8 mouse cellular contexts compared by ENCODE assay signal in genomic region chr2:153350552-153351181, GRCm38 (mm10). TPM values are rescaled to one million over a fixed set of nuclear protein-coding genes. Genes with fewer than 3 reads are reported as not detected.
A peak's percentile ranks its signal among the peaks of the same experiment; 100 is the strongest.
DNase-seq lines count a peak whose midpoint lies in the region; ATAC-seq and TF ChIP-seq lines count a peak whose summit lies in the region.

No protein-coding gene starts in this region.

- peak overlapping the region; percentile 8; the same call in 1 of the 2 replicates for H3K4me3 ChIP-seq in heart, adult 2 months
- H3K4me3 ChIP-seq in lung, embryonic 16.5 days (ENCODE audit: low read length) = peak overlapping the region; percentile 8; the same call in 1 of the 2 replicates

- H3K4me2 ChIP-seq in lung, embryonic 16.5 days (ENCODE audit: low read depth, low read length) = peak overlapping the region; percentile 45

- H3K4me1 ChIP-seq in heart, adult 2 months (ENCODE audit: control insufficient read depth, insufficient read depth, low read length) = peaks cover 12% of the 10 kb centered on the region
- peaks cover 31% of the 10 kb centered on the region for H3K4me1 ChIP-seq in lung, embryonic 16.5 days (replicated peaks; ENCODE audit: control insufficient read depth, insufficient read depth, low read length)

- no peaks in the 10 kb centered on the region for H3K9me3 ChIP-seq in lung, embryonic 16.5 days (ENCODE audit: control insufficient read depth, low read length)

- no peak for TF ChIP-seq POLR2A in heart, adult 2 months (IDR thresholded peaks at IDR 0.05; ENCODE audit: insufficient read depth, low read depth, low read length)

- H3K79me2 ChIP-seq in heart, adult 2 months (replicated peaks; ENCODE audit: control insufficient read depth, insufficient read depth, low read length) = no peaks in the 10 kb centered on the region; the same call in none of the 2 replicates

- peak; percentile 86 for ATAC-seq in granulocyte monocyte progenitor cell, adult 5-6 weeks (replicated peaks; ENCODE audit: poor library complexity, severe bottlenecking)
- ATAC-seq in lung, embryonic 16.5 days (ENCODE audit: low read depth) = no peak

- peak overlapping the region; percentile 71 for H3K27ac ChIP-seq in heart, adult 2 months
- peak overlapping the region; percentile 80 for H3K27ac ChIP-seq in lung, embryonic 16.5 days (ENCODE audit: low read length)

- H3K36me3 ChIP-seq in heart, adult 2 months (ENCODE audit: control insufficient read depth, insufficient read depth, low read length) = peaks cover 35% of the 10 kb centered on the region
- H3K36me3 ChIP-seq in lung, embryonic 16.5 days (ENCODE audit: control insufficient read depth, insufficient read depth, low read length) = peaks cover 18% of the 10 kb centered on the region

- 1% methylated on average over 6 of the region's 6 CpGs for WGBS in heart, adult 2 months
- 11% methylated on average over 6 of the region's 6 CpGs for WGBS in lung, embryonic 16.5 days

- H3K9ac ChIP-seq in heart, adult 2 months (ENCODE audit: low read depth, low read length) = no peak overlapping the region
- peak overlapping the region; percentile 41 for H3K9ac ChIP-seq in lung, embryonic 16.5 days (ENCODE audit: low read length)

- no peak for TF ChIP-seq EP300 in heart, adult 2 months (IDR thresholded peaks at IDR 0.05; ENCODE audit: insufficient read depth, low read depth, low read length)

- H3K27me3 ChIP-seq in heart, adult 2 months (ENCODE audit: control insufficient read depth, insufficient read depth, low read length) = no peaks in the 10 kb centered on the region
- no peaks in the 10 kb centered on the region for H3K27me3 ChIP-seq in lung, embryonic 16.5 days (ENCODE audit: control insufficient read depth, insufficient read depth, low read depth, low read length)

- intact Hi-C loops in heart, adult 2 months (cut with DNase I) = loop anchor here (2.0 to 5.0 kb wide), 2 partner anchors 42 to 94 kb away; no protein-coding TSS in a partner anchor

- TF ChIP-seq CTCF in heart, adult 2 months (IDR thresholded peaks at IDR 0.05) = no peak

- DNase-seq in heart, adult 2 months = no peak
- no peak for DNase-seq in heart, adult 11 months
- DNase-seq in CD4-positive helper T cell, adult 2 months (ENCODE audit: low read depth, low spot score) = peak; percentile 75
- DNase-seq in ovary, postnatal 10 days (ENCODE audit: low spot score) = no peak
- no peak for DNase-seq in frontal cortex, postnatal 25 days (ENCODE audit: low spot score in 2 of 2)
- DNase-seq in thymus, postnatal 25 days = no peak

RNA-seq across cellular contexts. Expression of gene Asxl1, which starts 5.0 kb away (rescaled TPM):
- total RNA-seq in heart, adult 2 months (2021) = 10 to 100 TPM; 17.7 to 21.2 TPM
- polyA plus RNA-seq in heart, adult 2 months (2012; rRNA removed) = 8.0 and 12.3 TPM in 2 replicates
- total RNA-seq in granulocyte monocyte progenitor cell, adult 5-6 weeks (2014; fragmentation: Nextera tagmentation) = 28.1 and 48.1 TPM in 2 replicates
- 19.9 and 21.2 TPM in 2 replicates for total RNA-seq in granulocyte monocyte progenitor cell, adult 5-6 weeks (2017)
- polyA plus RNA-seq in lung, embryonic 16.5 days (2015; fragmentation: Nextera tagmentation; extraction: Ambion mirVana) = 9.0 and 9.6 TPM in 2 replicates

RNA-seq across cellular contexts. Expression of gene Kif3b, which starts 59.5 kb away (rescaled TPM):
- total RNA-seq in heart, adult 2 months (2021) = 1 to 10 TPM; 7.7 to 8.2 TPM
- 3.8 and 6.6 TPM in 2 replicates for polyA plus RNA-seq in heart, adult 2 months (2012; rRNA removed)
- 6.9 and 7.7 TPM in 2 replicates for total RNA-seq in granulocyte monocyte progenitor cell, adult 5-6 weeks (2014; fragmentation: Nextera tagmentation)
- total RNA-seq in granulocyte monocyte progenitor cell, adult 5-6 weeks (2017) = 9.1 and 11.3 TPM in 2 replicates
- polyA plus RNA-seq in lung, embryonic 16.5 days (2015; fragmentation: Nextera tagmentation; extraction: Ambion mirVana) = 7.1 TPM in 2 replicates
